Mouse (Mus musculus): ENCODE results near the gene Clstn2. TPM values are rescaled to one million over a fixed set of nuclear protein-coding genes. Genes with fewer than 3 reads are reported as not detected.

The Clstn2 gene
- total and polyA plus RNA-seq, 3 experiments, result 0.05 TPM; not detected in 2

GRCm38 (mm10) chr9:97712888-97713287, 320.1 kb downstream of the Clstn2 start:
- peaks cover 43% of the 10 kb centered on the region for H3K9me3 ChIP-seq (replicated peaks)

DNA sequence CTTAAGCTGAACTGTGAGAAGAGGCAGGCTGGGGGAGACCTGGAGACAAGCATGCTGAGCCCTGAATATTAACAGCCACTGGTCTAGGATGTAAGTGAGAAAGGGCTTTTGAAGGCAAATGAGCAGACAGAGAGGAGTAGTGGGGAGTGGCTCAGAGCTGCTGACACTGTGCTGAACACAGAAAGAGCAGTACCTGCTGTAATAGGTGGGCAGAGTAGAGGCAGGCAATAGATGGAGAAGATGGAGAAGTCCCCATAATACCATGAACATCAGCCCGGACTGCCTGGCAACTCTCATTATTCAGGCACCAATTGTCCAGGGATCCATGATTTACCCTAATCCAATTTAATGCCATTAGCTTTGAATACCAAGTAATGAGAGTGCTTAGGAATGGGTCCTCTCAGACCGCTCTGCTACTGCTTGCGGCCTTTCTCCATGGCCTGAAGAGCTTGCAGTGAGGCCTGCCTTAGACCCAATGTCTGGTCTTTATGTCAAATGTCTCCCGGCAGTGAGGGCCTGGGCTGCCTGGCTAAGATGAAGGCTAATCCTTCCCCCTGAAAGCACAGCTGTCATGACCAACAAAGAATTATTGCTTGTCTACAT, 329.0 kb downstream of the Clstn2 start:
- no peaks in the 10 kb centered on the region for H3K36me3 ChIP-seq (replicated peaks)
- DNase-seq (ENCODE audit: low spot score), result no peak
- no peak overlapping the region for H3K4me3 ChIP-seq (ENCODE audit: low read depth, low read length)
- peaks cover 44% of the 10 kb centered on the region for H3K9me3 ChIP-seq (replicated peaks)
- no peak for ATAC-seq (ENCODE audit: extremely low read depth, insufficient number of reproducible peaks, low FRiP score, poor library complexity, severe bottlenecking)
- no peaks in the 10 kb centered on the region for H3K27me3 ChIP-seq (ENCODE audit: insufficient read depth, low read length)
- no peak for TF ChIP-seq GATA1 (IDR thresholded peaks at IDR 0.05; ENCODE audit: borderline replicate concordance, low read length)
- TF ChIP-seq GATA2 (IDR thresholded peaks at IDR 0.05; ENCODE audit: borderline replicate concordance, low read depth, low read length), result no peak
- TF ChIP-seq CTCF (IDR thresholded peaks at IDR 0.05; ENCODE audit: low read depth, low read length), result no peak
- no peak for TF ChIP-seq TAL1 (conservative IDR thresholded peaks at IDR 0.05; ENCODE audit: low read depth, low read length)
- no peak for TF ChIP-seq POLR2AphosphoS5 (IDR thresholded peaks at IDR 0.05; ENCODE audit: insufficient replicate concordance, low read depth, low read length)
- H3K4me1 ChIP-seq (ENCODE audit: insufficient read depth, low read depth, low read length), result no peaks in the 10 kb centered on the region

More at GRCm38 (mm10) chr9:97712888-97713287, 320.1 kb downstream of the Clstn2 start:
- Histone ChIP-seq H3K27me3 (ENCODE audit: insufficient read depth, low read length) (no peaks in the 10 kb centered on the region), H3K4me1 (ENCODE audit: insufficient read depth, low read depth, low read length) (no peaks in the 10 kb centered on the region), H3K4me3 (ENCODE audit: low read depth, low read length) (no peak overlapping the region), H3K36me3 (replicated peaks) (no peaks in the 10 kb centered on the region)
- DNase-seq (ENCODE audit: low spot score), result no peak
- ATAC-seq (ENCODE audit: extremely low read depth, insufficient number of reproducible peaks, low FRiP score, poor library complexity, severe bottlenecking), result no peak
- TF ChIP-seq GATA2 (IDR thresholded peaks at IDR 0.05; ENCODE audit: borderline replicate concordance, low read depth, low read length) (no peak), CTCF (IDR thresholded peaks at IDR 0.05; ENCODE audit: low read depth, low read length) (no peak), TAL1 (conservative IDR thresholded peaks at IDR 0.05; ENCODE audit: low read depth, low read length) (no peak), POLR2AphosphoS5 (IDR thresholded peaks at IDR 0.05; ENCODE audit: insufficient replicate concordance, low read depth, low read length) (no peak), GATA1 (IDR thresholded peaks at IDR 0.05; ENCODE audit: borderline replicate concordance, low read length) (no peak)

- H3K9me3 ChIP-seq (replicated peaks), result peaks cover 47% of the 10 kb centered on the region
- ATAC-seq (ENCODE audit: extremely low read depth, insufficient number of reproducible peaks, low FRiP score, poor library complexity, severe bottlenecking) (no peak), DNase-seq (ENCODE audit: low spot score) (no peak)
- H3K36me3 ChIP-seq (replicated peaks), result no peaks in the 10 kb centered on the region
- no peak overlapping the region for H3K4me3 ChIP-seq (ENCODE audit: low read depth, low read length)
- TF ChIP-seq GATA1 (IDR thresholded peaks at IDR 0.05; ENCODE audit: borderline replicate concordance, low read length), result no peak
- no peak for TF ChIP-seq TAL1 (conservative IDR thresholded peaks at IDR 0.05; ENCODE audit: low read depth, low read length)
- no peak for TF ChIP-seq GATA2 (IDR thresholded peaks at IDR 0.05; ENCODE audit: borderline replicate concordance, low read depth, low read length)
- no peak for TF ChIP-seq CTCF (IDR thresholded peaks at IDR 0.05; ENCODE audit: low read depth, low read length)
- no peak for TF ChIP-seq POLR2AphosphoS5 (IDR thresholded peaks at IDR 0.05; ENCODE audit: insufficient replicate concordance, low read depth, low read length)
- H3K4me1 ChIP-seq (ENCODE audit: insufficient read depth, low read depth, low read length), result no peaks in the 10 kb centered on the region
- H3K27me3 ChIP-seq (ENCODE audit: insufficient read depth, low read length), result no peaks in the 10 kb centered on the region
Measured at GRCm38 (mm10) chr9:97702989-97703388, 330.0 kb downstream of the Clstn2 start.

DNA sequence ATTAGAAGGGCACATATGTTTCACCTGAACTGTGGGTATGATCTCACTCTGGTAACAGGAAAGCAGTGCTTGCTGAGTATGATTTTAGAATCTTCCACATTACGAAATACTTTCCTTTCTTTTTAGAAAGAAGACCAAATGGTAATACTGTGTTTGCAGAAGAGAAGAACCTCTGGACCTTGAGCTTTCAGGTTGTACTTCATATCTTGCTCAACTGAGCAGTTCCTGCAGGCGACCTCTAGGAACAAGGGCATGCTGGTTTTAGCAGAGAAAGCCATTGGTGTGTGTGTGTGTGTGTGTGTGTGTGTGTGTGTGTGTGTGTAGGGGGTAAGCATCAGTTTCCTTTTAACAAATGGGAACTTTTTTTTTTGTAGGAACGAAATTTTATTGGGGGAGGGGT, 333.0 kb downstream of the Clstn2 start:
- DNase-seq (ENCODE audit: low spot score), result no peak
- no peaks in the 10 kb centered on the region for H3K27me3 ChIP-seq (ENCODE audit: insufficient read depth, low read length)
- no peak for ATAC-seq (ENCODE audit: extremely low read depth, insufficient number of reproducible peaks, low FRiP score, poor library complexity, severe bottlenecking)
- no peak overlapping the region for H3K4me3 ChIP-seq (ENCODE audit: low read depth, low read length)
- TF ChIP-seq GATA1 (IDR thresholded peaks at IDR 0.05; ENCODE audit: borderline replicate concordance, low read length) (no peak), CTCF (IDR thresholded peaks at IDR 0.05; ENCODE audit: low read depth, low read length) (no peak), GATA2 (IDR thresholded peaks at IDR 0.05; ENCODE audit: borderline replicate concordance, low read depth, low read length) (no peak), POLR2AphosphoS5 (IDR thresholded peaks at IDR 0.05; ENCODE audit: insufficient replicate concordance, low read depth, low read length) (no peak), TAL1 (conservative IDR thresholded peaks at IDR 0.05; ENCODE audit: low read depth, low read length) (no peak)
- H3K4me1 ChIP-seq (ENCODE audit: insufficient read depth, low read depth, low read length), result no peaks in the 10 kb centered on the region
- H3K36me3 ChIP-seq (replicated peaks), result no peaks in the 10 kb centered on the region
- H3K9me3 ChIP-seq (replicated peaks), result peaks cover 39% of the 10 kb centered on the region

DNA sequence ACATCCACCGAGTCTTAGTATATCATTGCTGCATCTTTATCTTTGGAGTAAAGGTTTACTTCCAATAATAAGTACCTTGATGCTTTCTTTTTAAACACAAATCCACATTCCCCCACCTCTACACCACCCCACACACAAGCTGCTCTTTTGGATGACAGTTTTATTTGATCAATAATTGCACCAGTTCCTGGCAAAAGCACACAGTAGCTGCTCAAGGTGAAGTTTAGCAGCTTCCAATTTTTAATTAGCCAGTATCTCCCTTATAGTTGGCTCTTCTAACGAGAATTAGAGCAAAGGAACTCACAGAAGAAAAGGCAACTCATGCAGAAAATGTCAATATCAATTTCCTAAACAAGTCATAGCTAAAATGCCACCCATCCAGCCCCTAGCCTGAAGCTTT, 334.0 kb downstream of the Clstn2 start:
- H3K27me3 ChIP-seq (ENCODE audit: insufficient read depth, low read length), result no peaks in the 10 kb centered on the region
- H3K4me3 ChIP-seq (ENCODE audit: low read depth, low read length), result no peak overlapping the region
- ATAC-seq (ENCODE audit: extremely low read depth, insufficient number of reproducible peaks, low FRiP score, poor library complexity, severe bottlenecking), result no peak
- no peak for TF ChIP-seq POLR2AphosphoS5 (IDR thresholded peaks at IDR 0.05; ENCODE audit: insufficient replicate concordance, low read depth, low read length)
- no peak for TF ChIP-seq CTCF (IDR thresholded peaks at IDR 0.05; ENCODE audit: low read depth, low read length)
- TF ChIP-seq GATA2 (IDR thresholded peaks at IDR 0.05; ENCODE audit: borderline replicate concordance, low read depth, low read length), result no peak
- TF ChIP-seq TAL1 (conservative IDR thresholded peaks at IDR 0.05; ENCODE audit: low read depth, low read length), result no peak
- TF ChIP-seq GATA1 (IDR thresholded peaks at IDR 0.05; ENCODE audit: borderline replicate concordance, low read length), result no peak
- DNase-seq (ENCODE audit: low spot score), result no peak
- H3K9me3 ChIP-seq (replicated peaks), result peaks cover 37% of the 10 kb centered on the region
- no peaks in the 10 kb centered on the region for H3K36me3 ChIP-seq (replicated peaks)
- no peaks in the 10 kb centered on the region for H3K4me1 ChIP-seq (ENCODE audit: insufficient read depth, low read depth, low read length)

DNA sequence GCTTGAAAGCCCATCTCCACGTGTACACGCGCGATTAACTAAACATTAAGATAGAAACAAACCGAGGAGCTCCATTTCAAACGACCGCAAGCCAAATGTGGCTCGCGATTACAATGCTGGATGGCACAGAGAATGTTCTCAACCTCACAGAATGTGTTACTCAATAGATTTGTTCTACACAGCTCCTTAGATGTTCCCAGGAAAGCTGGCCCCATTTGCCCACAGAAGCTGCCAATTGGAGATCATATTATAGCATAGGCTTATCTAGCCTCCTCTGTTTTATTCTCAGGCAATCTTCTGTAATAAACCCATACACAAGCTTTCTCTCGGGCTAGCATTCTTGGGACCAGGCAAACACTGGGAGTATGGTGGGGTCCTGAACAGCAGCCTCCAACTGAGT, 334.9 kb downstream of the Clstn2 start:
- no peaks in the 10 kb centered on the region for H3K36me3 ChIP-seq (replicated peaks)
- H3K9me3 ChIP-seq (replicated peaks), result peaks cover 31% of the 10 kb centered on the region
- ATAC-seq (ENCODE audit: extremely low read depth, insufficient number of reproducible peaks, low FRiP score, poor library complexity, severe bottlenecking), result no peak
- TF ChIP-seq GATA2 (IDR thresholded peaks at IDR 0.05; ENCODE audit: borderline replicate concordance, low read depth, low read length) (no peak), CTCF (IDR thresholded peaks at IDR 0.05; ENCODE audit: low read depth, low read length) (no peak), GATA1 (IDR thresholded peaks at IDR 0.05; ENCODE audit: borderline replicate concordance, low read length) (no peak), TAL1 (conservative IDR thresholded peaks at IDR 0.05; ENCODE audit: low read depth, low read length) (no peak), POLR2AphosphoS5 (IDR thresholded peaks at IDR 0.05; ENCODE audit: insufficient replicate concordance, low read depth, low read length) (no peak)
- no peak overlapping the region for H3K4me3 ChIP-seq (ENCODE audit: low read depth, low read length)
- no peaks in the 10 kb centered on the region for H3K27me3 ChIP-seq (ENCODE audit: insufficient read depth, low read length)
- no peak for DNase-seq (ENCODE audit: low spot score)
- no peaks in the 10 kb centered on the region for H3K4me1 ChIP-seq (ENCODE audit: insufficient read depth, low read depth, low read length)
